Mouse (Mus musculus): ENCODE measurements at regions not wholly inside any gene's neighbourhood (a gene's known extent, or its start where the extent isn't known, plus 50 kb on each side); places are given as distances from the start of the nearest gene placed in this dataset.

DNA sequence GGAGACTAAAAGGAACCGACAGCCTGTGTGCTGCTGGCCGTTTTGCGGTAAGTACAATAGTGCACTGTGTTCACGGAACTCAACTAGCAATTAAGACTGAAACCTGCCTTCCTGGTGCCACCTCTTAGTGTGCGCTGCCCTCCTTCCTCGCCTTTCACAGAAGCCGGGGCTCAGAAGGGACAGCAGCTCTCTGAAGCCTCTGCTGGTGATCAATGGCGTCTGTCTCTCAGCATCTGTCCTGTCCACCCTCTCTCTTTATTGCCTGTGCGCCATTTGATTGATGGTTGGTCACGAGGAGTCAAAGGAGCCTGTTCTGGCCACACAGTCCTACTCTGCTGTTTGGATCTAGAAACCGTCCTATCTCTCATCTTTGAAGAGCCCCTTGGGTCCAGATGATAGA lies 214.4 kb upstream of the Srek1ip1 start:
- TF ChIP-seq CTCF (IDR thresholded peaks at IDR 0.05) (no peak), EP300 (IDR thresholded peaks at IDR 0.05) (no peak)
